Mouse (Mus musculus): ENCODE results near the gene 1520401A03Rik.

The 1520401A03Rik gene

GRCm38 (mm10) chr17:23700079-23700478 lies 22.5 kb downstream of the 1520401A03Rik start:
- DNase-seq (ENCODE audit: low spot score in 2 of 2), result peak; percentile 85

- no peak for DNase-seq (ENCODE audit: low spot score in 2 of 2)
Measured at GRCm38 (mm10) chr17:23699131-23700077, 23.2 kb downstream of the 1520401A03Rik start.

DNA sequence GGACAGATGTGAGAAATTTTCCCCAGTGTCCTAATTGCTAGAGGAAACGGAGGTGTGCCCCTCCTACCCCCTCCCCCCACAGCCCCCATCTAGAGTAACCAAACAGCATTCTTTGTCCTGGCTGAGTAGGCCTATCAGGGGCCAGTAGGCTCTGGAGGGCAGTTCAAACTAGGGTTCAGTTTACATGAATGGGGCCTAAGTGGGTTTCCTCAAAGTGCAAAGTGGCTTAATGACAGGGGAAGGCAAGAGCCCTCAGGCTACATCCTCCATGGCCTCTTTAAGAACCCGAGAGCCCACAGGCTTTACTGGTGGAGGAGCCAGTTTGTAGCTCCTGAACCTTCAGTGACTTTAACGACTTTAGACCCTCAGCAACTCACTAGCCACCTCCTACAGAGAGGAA lies 26.8 kb downstream of the 1520401A03Rik start:
- DNase-seq (ENCODE audit: low spot score in 2 of 2), result no peak

DNA sequence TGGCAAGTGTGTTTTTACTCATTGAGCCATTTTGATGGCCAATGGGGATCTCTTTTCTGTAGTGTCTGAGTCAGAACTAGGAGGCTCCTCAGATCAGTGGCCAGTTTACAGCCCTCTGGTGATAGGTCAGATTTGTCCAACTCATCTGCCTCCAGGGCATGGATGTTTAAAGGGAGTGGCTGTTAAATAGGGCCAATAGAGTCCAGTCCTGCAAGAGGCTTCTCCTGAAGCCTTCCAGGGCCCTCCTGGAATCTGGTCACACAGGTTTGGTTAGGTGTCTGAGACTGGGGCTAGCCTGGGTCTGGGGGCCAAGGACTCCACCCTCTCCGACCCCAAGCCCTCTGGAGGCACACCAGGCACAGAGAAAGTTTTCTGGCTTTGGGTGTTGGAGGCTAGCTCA lies 28.1 kb downstream of the 1520401A03Rik start:
- DNase-seq (ENCODE audit: low spot score in 2 of 2), result no peak

DNA sequence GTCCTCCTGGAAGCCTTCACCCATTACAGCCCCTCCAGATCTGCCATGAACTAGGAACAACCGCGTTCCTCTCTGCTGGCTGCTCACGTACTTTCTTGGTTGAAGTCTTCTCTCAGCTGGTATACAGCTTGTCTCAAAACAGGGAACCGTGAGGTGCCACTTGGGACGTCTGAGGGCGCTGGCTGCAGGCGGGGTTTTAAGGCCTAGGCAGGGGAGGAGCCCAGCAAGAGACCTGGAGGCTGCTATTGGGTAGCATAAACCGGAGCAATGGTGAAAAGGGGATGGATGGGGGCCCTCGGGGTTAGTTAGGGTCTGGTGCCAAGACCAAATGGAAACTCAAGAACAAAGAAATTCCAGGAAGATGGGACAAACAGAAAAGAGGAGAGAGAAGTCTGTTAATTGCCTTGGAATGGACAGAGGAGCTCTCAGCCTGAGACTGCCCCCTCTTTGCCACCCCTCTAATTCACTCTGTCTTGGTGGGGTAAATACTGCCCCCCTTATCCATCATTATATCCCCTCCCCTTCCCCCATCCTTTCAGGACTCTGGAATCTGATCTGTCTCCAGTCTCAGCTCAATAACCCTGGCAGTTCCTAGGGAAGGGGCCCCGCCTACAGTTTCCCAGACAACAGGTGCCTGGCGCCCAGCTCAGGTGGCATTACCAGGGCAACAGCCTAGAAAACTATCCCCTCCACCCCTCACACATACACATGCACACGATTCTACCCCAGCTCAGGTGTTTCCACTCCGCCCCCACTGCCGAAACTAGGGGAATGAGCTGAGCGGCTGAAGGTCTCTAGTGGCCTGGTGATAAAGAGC lies 38.5 kb downstream of the 1520401A03Rik start, which contains the start of gene Cldn9:
Gene Cldn9, minus strand, starts transcription at position 171 of the 817 bp plus-strand sequence.
- DNase-seq (ENCODE audit: low spot score in 2 of 2), result no peak

GRCm38 (mm10) chr17:23683226-23683625 lies 39.4 kb downstream of the 1520401A03Rik start:
- no peak for DNase-seq (ENCODE audit: low spot score in 2 of 2)

DNA sequence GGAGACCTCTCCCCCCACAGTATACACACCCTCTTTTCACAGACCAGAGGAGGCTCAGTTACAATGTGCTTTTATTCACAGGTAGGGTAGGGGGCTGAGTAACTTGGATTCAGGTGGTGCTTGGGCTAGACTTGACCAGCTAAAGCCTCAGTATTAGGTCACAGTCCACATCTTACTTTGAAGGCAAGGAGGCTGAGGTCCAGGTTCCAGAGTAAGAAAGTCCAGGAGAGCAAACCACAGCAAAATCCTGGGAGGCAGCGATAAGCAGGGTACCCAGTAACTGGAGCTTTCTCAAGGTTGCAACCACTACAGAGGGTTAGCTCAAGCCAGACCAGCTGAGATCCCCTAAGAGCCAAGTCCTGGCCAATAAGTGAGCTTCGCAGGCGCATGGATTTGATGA lies 40.1 kb downstream of the 1520401A03Rik start:
- no peak for DNase-seq (ENCODE audit: low spot score in 2 of 2)

- no peak for DNase-seq (ENCODE audit: low spot score in 2 of 2)
Measured at GRCm38 (mm10) chr17:23682092-23682491, 40.5 kb downstream of the 1520401A03Rik start.

DNA sequence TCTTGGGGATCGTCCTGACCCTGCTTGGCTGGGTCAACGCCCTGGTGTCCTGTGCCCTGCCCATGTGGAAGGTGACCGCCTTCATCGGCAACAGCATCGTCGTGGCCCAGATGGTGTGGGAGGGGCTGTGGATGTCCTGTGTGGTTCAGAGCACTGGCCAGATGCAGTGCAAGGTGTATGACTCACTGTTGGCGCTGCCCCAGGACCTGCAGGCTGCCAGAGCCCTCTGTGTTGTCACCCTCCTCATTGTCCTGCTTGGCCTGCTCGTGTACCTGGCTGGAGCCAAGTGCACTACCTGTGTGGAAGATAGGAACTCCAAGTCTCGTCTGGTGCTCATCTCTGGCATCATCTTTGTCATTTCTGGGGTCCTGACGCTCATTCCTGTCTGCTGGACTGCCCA lies 41.5 kb downstream of the 1520401A03Rik start:
- DNase-seq (ENCODE audit: low spot score in 2 of 2), result no peak

- DNase-seq (ENCODE audit: low spot score in 2 of 2), result no peak
Measured at GRCm38 (mm10) chr17:23680336-23680735, 42.2 kb downstream of the 1520401A03Rik start.

- DNase-seq (ENCODE audit: low spot score in 2 of 2), result no peak
Measured at GRCm38 (mm10) chr17:23679127-23679835, 43.3 kb downstream of the 1520401A03Rik start, which contains the start of gene Cldn6. Cldn6 (plus strand) TSS chr17:23679249.

- DNase-seq (ENCODE audit: low spot score in 2 of 2), result peak in 1 of 2 experiments; percentile 71
Measured at GRCm38 (mm10) chr17:23677236-23677679, 45.3 kb downstream of the 1520401A03Rik start, which contains the start of gene Tnfrsf12a. Tnfrsf12a (minus strand) TSS chr17:23677468.

- no peak for DNase-seq (ENCODE audit: low spot score in 2 of 2)
Measured at GRCm38 (mm10) chr17:23676473-23677031, 46.0 kb downstream of the 1520401A03Rik start.

DNA sequence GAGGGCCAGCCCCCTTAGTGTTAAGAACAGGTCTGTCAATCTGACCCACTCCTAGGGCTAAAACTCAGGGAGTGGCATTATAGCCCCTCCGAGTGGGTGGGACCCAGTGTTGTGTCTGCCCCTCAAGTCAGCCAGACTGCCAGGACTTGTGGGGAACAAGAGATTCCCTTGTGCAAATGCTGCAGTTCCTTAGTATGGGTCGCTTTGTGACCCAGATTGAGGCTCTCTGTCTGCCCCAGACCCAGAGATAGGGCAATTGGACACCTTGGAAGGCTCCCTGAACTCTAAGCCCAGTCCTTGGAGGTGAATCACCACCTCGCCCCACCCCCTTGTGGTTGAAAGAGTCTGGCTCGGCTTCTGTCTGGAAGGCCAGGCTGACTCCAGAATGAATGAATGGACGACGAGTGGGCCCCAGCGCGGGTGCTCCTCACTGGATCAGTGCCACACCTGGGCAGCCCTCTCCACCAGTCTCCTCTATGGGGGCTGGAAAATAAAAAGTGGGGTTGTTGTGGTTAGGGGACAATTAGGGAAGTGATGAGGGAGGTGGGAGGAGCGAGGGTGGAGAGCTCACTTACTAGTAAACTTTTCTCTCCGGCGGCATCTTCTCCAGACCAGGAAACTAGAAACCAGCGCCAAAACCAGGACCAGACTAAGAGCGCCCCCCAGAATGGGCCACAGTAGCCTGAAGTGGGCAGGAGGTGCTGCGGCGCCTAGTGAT lies 46.9 kb downstream of the 1520401A03Rik start:
- DNase-seq (ENCODE audit: low spot score in 2 of 2), result no peak

DNA sequence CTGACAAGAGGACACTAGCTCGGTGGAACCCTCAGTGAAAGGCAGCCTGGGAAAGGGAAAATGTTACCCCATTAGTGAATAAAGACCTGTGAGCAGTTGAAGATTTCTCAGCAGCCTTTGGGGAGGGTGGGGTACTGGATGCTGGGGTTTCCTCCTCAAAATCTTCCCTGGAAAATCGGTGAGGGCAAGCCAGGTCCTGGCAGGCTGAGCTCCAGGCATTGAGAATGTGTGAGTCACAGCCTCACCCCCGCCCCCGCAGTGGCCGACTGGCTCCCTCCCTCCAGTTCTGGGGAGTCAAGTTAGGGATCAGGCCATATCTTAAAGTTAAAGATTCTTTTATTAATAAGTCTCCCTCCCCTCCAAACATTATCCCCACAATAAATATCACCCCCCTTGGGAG lies 47.5 kb downstream of the 1520401A03Rik start:
- no peak for DNase-seq (ENCODE audit: low spot score in 2 of 2)

DNA sequence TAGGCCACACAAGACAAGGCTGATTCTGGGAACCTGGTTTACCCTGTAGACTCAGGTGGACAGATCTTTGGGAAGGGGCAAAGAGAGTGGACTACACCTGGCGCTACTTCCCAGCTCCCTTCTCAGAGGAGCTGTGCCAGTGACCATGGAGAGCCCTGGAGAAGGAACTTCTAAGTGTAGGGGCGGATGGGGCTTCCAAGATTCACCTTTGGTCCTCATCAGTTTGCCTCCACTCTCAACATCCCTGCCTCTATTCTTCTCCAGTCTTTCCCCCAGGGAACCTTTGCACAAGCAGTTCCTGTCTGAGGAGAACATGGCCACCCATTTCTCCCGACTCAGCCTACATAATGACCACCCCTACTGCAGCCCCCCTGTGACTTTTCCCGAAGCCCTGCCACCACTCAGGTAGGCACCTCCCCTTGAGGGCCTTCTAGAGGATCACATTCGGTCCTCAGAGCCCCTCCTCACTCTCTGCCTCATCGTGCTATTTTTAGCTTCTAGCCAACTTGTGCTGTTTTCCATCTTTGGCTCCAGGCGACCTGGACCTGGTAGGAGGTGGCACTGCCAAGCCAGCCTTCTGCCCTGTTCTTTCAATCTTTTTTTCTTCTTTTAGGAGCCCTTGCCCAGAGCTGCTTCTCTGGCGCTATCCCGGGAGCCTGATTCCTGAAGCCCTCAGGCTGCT lies 48.2 kb downstream of the 1520401A03Rik start:
- DNase-seq (ENCODE audit: low spot score in 2 of 2), result no peak

DNA sequence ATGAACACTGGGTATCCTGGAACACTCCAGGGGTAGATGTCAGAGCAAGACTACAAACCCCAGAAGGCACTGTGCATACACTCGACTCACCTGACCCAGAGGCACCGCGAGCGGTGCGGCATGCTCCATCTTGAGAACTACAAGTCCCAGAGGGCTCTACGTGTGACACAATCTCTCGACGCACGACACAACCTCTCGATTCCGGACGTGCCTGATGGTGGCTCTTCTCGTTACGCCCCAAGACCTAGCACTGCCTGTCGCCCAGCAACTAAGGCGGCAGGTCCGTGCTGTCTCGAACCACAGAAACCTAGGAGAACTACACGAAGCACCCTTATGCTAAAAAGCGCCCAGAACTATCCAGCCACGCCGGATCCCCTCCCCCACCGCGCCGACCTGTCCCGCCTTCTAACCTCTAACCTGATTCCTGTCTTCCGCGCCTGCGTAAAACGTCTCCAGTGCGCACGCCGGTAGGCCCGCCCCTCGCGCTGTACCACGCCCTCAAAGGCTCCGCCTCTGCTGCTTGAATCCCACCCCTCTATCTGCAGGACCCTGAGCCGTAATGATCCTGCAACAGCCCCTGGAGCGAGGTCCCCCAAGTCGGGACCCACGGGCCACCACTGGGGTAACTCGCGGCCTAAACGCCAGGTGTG lies 49.0 kb downstream of the 1520401A03Rik start, which contains the start of the genes Hcfc1r1 and Thoc6:
Gene Hcfc1r1, plus strand, starts transcription at position 173 of the 650 bp plus-strand sequence.
Gene Thoc6, minus strand, starts transcription at position 459 of the 650 bp plus-strand sequence.
- peak; percentile 93 for DNase-seq (ENCODE audit: low spot score in 2 of 2)

DNA sequence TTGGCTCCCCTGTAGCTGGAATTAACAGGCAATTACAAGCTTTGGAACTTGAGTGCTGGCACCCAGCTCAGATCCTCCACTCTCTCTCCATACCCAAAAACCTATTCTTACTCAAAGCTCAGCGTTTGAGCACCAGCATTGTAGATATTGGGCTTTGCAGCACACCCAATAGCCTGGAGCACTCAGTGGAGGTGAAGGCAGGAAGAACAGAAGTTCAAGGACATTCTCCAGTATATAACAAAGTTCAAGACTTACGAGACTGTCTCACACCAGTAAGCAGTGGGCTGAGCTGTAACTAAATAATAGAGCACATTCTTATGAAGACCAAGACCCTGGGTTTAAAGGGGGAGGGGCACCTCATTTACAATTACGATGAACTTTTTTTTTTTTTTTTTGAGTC lies 49.8 kb downstream of the 1520401A03Rik start:
- DNase-seq (ENCODE audit: low spot score in 2 of 2), result no peak

DNA sequence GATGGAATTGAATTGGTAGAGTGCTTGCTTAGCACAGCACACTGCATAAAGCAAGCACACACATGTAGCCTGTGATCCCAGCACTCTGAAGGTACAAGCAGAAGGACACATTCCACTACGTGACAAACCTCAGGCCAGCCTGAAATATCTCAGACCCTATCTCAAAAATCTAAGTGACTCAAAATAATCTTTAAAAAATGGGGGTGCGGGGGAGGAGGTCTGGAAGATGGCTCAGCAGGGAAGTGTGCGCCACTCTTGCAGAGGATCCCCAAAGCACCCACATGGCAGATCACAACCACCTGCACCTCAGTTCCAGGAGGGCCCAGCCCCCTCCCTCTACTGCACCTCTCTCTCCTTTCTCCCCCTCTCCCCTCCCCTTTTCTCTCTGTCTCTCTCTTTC lies 51.1 kb downstream of the 1520401A03Rik start:
- no peak for DNase-seq (ENCODE audit: low spot score in 2 of 2)
